In genomic region chr12:110689919-110690643, GRCm38 (mm10) we compare ENCODE assay signal across 27 mouse cellular contexts. TPM values are rescaled to one million over a fixed set of nuclear protein-coding genes. Genes with fewer than 3 reads are reported as not detected.
DNase-seq lines count a peak whose midpoint lies in the region; ATAC-seq and TF ChIP-seq lines count a peak whose summit lies in the region.
"Had no signal": no experiment of that assay in that cellular context is flagged by ENCODE, and none has a peak within 500 bp of the region (broad histone marks: within the 10 kb centered on the region; RNA-seq: fewer than 3 reads in every experiment).

No protein-coding gene starts in this region.

- DNase-seq in CD4-positive, CD25-positive, alpha-beta regulatory T cell, adult 2 months (ENCODE audit: low read depth, low spot score): peak; percentile 32
- no peak for DNase-seq in CH12.LX (ENCODE audit: extremely low read depth)
- DNase-seq in induced T-regulatory cell, adult 2 months (ENCODE audit: low read depth): peak; percentile 39
- DNase-seq in naive thymus-derived CD4-positive, alpha-beta T cell, adult 2 months (ENCODE audit: low read depth): peak; percentile 48
- DNase-seq in urinary bladder, postnatal 14 days (ENCODE audit: low spot score): no peak
- DNase-seq: adrenal gland, postnatal 25 days; cerebellum, adult 8-10 months; gastrocnemius, postnatal 10 days; heart, adult 11 months; heart, postnatal 14 days; kidney, adult 2 months; kidney, postnatal 14 days; thymus, postnatal 25 days had no signal

- H3K4me3 ChIP-seq in CH12.LX (replicated peaks in 1 of 3; ENCODE audit: low read depth in 2 of 3, low read length in 2 of 3, poor library complexity in 1 of 3): no peak overlapping the region
- no peak overlapping the region for H3K4me3 ChIP-seq in kidney, embryonic 15.5 days (replicated peaks)
- H3K4me3 ChIP-seq: forebrain, embryonic 15.5 days; liver, embryonic 15.5 days; midbrain, embryonic 13.5 days; neural tube, embryonic 13.5 days; stomach, embryonic 15.5 days had no signal

- TF ChIP-seq POLR2A in CH12.LX (IDR thresholded peaks at IDR 0.05; ENCODE audit: low read depth, low read length): peak; percentile 42; the same call in 1 of the 2 replicates

- H3K36me3 ChIP-seq in CH12.LX (replicated peaks in 1 of 2; ENCODE audit: control insufficient read depth in 1 of 2, insufficient read depth in 1 of 2, low read length in 1 of 2): peaks cover 41 to 79% of the 10 kb centered on the region in 2 experiments
- peaks cover 77% of the 10 kb centered on the region for H3K36me3 ChIP-seq in kidney, embryonic 15.5 days

- no peak for TF ChIP-seq EP300 in CH12.LX (IDR thresholded peaks at IDR 0.05; ENCODE audit: low read length)

- H3K9me3 ChIP-seq in CH12.LX (replicated peaks; ENCODE audit: low read length): no peaks in the 10 kb centered on the region
- H3K9me3 ChIP-seq in kidney, embryonic 15.5 days (replicated peaks): no peaks in the 10 kb centered on the region
- H3K9me3 ChIP-seq: forebrain, embryonic 15.5 days; liver, embryonic 15.5 days; midbrain, embryonic 13.5 days; neural tube, embryonic 13.5 days; stomach, embryonic 15.5 days had no signal

- no peak overlapping the region for H3K4me2 ChIP-seq in CH12.LX (ENCODE audit: insufficient read depth, low read depth, poor library complexity, severe bottlenecking)
- H3K4me2 ChIP-seq in kidney, embryonic 15.5 days: no peak overlapping the region
- H3K4me2 ChIP-seq: forebrain, embryonic 15.5 days; heart, embryonic 11.5 days; liver, embryonic 15.5 days; midbrain, embryonic 13.5 days; neural tube, embryonic 13.5 days; stomach, embryonic 15.5 days had no signal

- dilution Hi-C loops in CH12.LX (cut with MboI; ENCODE audit: extremely low pct_ligation_motif_present, extremely low pct_unique_long_range_greater_than_20kb, low sequenced_read_pairs): no loop called here

- no peaks in the 10 kb centered on the region for H3K27me3 ChIP-seq in CH12.LX (replicated peaks)
- H3K27me3 ChIP-seq in kidney, embryonic 15.5 days: no peaks in the 10 kb centered on the region
- H3K27me3 ChIP-seq: forebrain, embryonic 15.5 days; liver, embryonic 15.5 days; midbrain, embryonic 13.5 days; neural tube, embryonic 13.5 days; stomach, embryonic 15.5 days had no signal

- in situ Hi-C loops in CH12.LX (cut with MboI; ENCODE audit: low pct_ligation_motif_present, low pct_unique_long_range_greater_than_20kb, low sequenced_read_pairs): no loop called here

- peaks cover 19% of the 10 kb centered on the region for H3K79me2 ChIP-seq in CH12.LX (replicated peaks; ENCODE audit: control insufficient read depth, extremely low read depth, insufficient read depth, poor library complexity, severe bottlenecking)

- H3K4me1 ChIP-seq in CH12.LX (ENCODE audit: control insufficient read depth in 1 of 2, insufficient read depth in 2 of 2): peaks cover 0 to 14% of the 10 kb centered on the region in 2 experiments; a peak in 2 of 4 replicates
- H3K4me1 ChIP-seq in kidney, embryonic 15.5 days: peaks cover 13% of the 10 kb centered on the region

- no peak for TF ChIP-seq RAD21 in CH12.LX (IDR thresholded peaks at IDR 0.05; ENCODE audit: low read depth, low read length)

- WGBS in kidney, embryonic 15.5 days: 91% methylated on average over 6 of the region's 6 CpGs

- no peak overlapping the region for H3K9ac ChIP-seq in CH12.LX (ENCODE audit: insufficient read depth, low read depth)
- no peak overlapping the region for H3K9ac ChIP-seq in kidney, embryonic 15.5 days
- H3K9ac ChIP-seq: forebrain, embryonic 15.5 days; liver, embryonic 15.5 days; midbrain, embryonic 13.5 days; neural tube, embryonic 13.5 days; stomach, embryonic 15.5 days had no signal

- no peak overlapping the region for H3K27ac ChIP-seq in CH12.LX (ENCODE audit: insufficient read depth, low read depth)
- no peak overlapping the region for H3K27ac ChIP-seq in kidney, embryonic 15.5 days
- H3K27ac ChIP-seq: forebrain, embryonic 15.5 days; liver, embryonic 15.5 days; midbrain, embryonic 13.5 days; neural tube, embryonic 13.5 days; stomach, embryonic 15.5 days had no signal

- no peak for TF ChIP-seq CTCF in CH12.LX (conservative IDR thresholded peaks at IDR 0.05 in 1 of 2, IDR thresholded peaks at IDR 0.05 in 1 of 2; ENCODE audit: low read depth in 2 of 2, low read length in 2 of 2)

- no peak for ATAC-seq in CD4-positive, CD25-positive, alpha-beta regulatory T cell, adult 4 months
- no peak for ATAC-seq in kidney, embryonic 15.5 days (replicated peaks; ENCODE audit: low FRiP score)
- ATAC-seq: forebrain, embryonic 15.5 days; midbrain, embryonic 13.5 days had no signal

TF ChIP-seq in CH12.LX, 34 proteins besides CTCF, POLR2A, EP300 and RAD21:
- TF ChIP-seq TBP (conservative IDR thresholded peaks at IDR 0.05; ENCODE audit: low read depth, low read length) (no peak), POLR2AphosphoS2 (IDR thresholded peaks at IDR 0.05; ENCODE audit: low read depth, low read length) (peak; percentile 94)

RNA-seq across cellular contexts. Expression of gene 1700001K19Rik, which starts 7.7 kb away (rescaled TPM):
- polyA plus RNA-seq in CD4-positive, CD25-positive, alpha-beta regulatory T cell, adult 4 months (2017; shearing (Covaris generic)): under 1 TPM in 1 of 2 experiments, not detected in 1; 0.70 TPM
- 0.13 TPM in 1 of 2 replicates, not detected in the other for total RNA-seq in CH12.LX (2012; rRNA removed)
- not detected in 2 replicates for total RNA-seq in CH12.LX (2014; rRNA removed)
- not detected in 2 replicates for polyA plus RNA-seq in CH12.LX (2012; ENCODE audit: insufficient read length, low read depth)
- polyA plus RNA-seq in kidney, embryonic 15.5 days (2015; fragmentation: Nextera tagmentation; extraction: Ambion mirVana): 0.27 TPM in 1 of 2 replicates, not detected in the other
- total RNA-seq: adrenal gland, postnatal 25 days; gastrocnemius, postnatal 10 days; heart, postnatal 14 days; layer of hippocampus, adult 18-20 months; layer of hippocampus, postnatal 14 days; left cerebral cortex, postnatal 10 days had no signal
- polyA plus RNA-seq: brain, embryonic 14.5 days; kidney, adult 2 months; liver, embryonic 15.5 days; lung, embryonic 16.5 days; spleen, adult 2 months; stomach, embryonic 15.5 days had no signal

RNA-seq across cellular contexts. Expression of gene Hsp90aa1, which starts 12.4 kb away (rescaled TPM):
- polyA plus RNA-seq in CD4-positive, CD25-positive, alpha-beta regulatory T cell, adult 4 months (2017; shearing (Covaris generic)): 100 to 1,000 TPM; 140 to 181 TPM
- total RNA-seq in CH12.LX (2012; rRNA removed) (730 and 1,066 TPM in 2 replicates), CH12.LX (2014; rRNA removed) (1,361 and 1,740 TPM in 2 replicates)
- 2,091 and 2,158 TPM in 2 replicates for polyA plus RNA-seq in CH12.LX (2012; ENCODE audit: insufficient read length, low read depth)
- polyA plus RNA-seq in kidney, embryonic 15.5 days (2015; fragmentation: Nextera tagmentation; extraction: Ambion mirVana): 994 and 1,027 TPM in 2 replicates

RNA-seq across cellular contexts. Expression of gene Wdr20, which starts 47.7 kb away (rescaled TPM):
- polyA plus RNA-seq in CD4-positive, CD25-positive, alpha-beta regulatory T cell, adult 4 months (2017; shearing (Covaris generic)): 10 to 100 TPM; 30.2 to 34.0 TPM
- total RNA-seq in CH12.LX (2012; rRNA removed): 26.2 and 27.4 TPM in 2 replicates
- total RNA-seq in CH12.LX (2014; rRNA removed): 20.5 and 22.8 TPM in 2 replicates
- 16.1 and 17.9 TPM in 2 replicates for polyA plus RNA-seq in CH12.LX (2012; ENCODE audit: insufficient read length, low read depth)
- 23.8 and 24.4 TPM in 2 replicates for polyA plus RNA-seq in kidney, embryonic 15.5 days (2015; fragmentation: Nextera tagmentation; extraction: Ambion mirVana)

Comparison
In these comparisons a context has a peak if more than half of its experiments do, and no peak if none do; other contexts are left out.
1. DNase-seq: peak in CD4-positive, CD25-positive, alpha-beta regulatory T cell, adult 2 months (single experiment), induced T-regulatory cell, adult 2 months (single experiment) and naive thymus-derived CD4-positive, alpha-beta T cell, adult 2 months (single experiment); none in CH12.LX (single experiment) and urinary bladder, postnatal 14 days (single experiment).